In the genomic region with DNA sequence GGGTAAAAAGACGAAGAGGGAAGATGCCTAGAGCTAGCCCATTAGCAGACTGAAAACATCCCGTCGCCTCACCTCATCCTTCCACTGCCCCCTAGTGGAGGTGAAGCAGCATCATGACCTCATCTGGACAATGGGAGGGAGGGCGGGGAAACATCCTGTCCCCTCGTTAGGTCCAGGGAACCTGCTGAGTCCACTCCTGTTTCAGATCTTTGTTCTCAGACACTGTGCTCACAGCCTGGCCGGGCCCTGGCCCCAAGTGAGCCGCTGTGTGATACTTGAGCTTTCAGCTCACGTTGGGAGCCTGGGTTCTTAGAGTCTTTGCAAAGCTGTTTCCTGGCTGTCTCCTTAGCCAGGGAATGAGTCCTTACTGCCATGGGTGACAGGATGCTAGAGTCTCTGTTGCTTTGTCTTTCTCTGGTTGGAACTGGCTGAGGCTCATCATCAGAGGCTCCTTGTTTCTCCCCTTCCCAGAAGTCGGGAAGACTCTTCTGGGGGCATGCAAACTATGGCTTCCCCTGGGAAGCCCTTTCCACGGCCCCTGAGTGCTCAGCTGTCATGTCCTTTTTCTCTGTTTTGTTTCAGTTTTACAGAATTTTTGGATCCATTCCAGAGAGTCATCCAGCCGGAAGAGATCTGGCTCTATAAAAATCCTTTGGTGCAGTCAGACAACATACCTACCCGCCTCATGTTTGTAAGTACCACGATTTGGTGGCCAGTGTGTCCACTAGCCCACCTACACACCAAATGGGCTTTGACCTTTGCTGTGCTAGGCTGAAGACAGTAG, we compare ENCODE assay signal across 10 mouse cellular contexts. TPM values are rescaled to one million over a fixed set of nuclear protein-coding genes. Genes with fewer than 3 reads are reported as not detected.
DNase-seq lines count a peak whose midpoint lies in the region; ATAC-seq and TF ChIP-seq lines count a peak whose summit lies in the region.
"Had no signal": no experiment of that assay in that cellular context is flagged by ENCODE, and none has a peak within 500 bp of the region (broad histone marks: within the 10 kb centered on the region; RNA-seq: fewer than 3 reads in every experiment).

No protein-coding gene starts in this region.

- peaks cover 6% of the 10 kb centered on the region for H3K4me1 ChIP-seq in hindbrain, embryonic 10.5 days (replicated peaks)
- peaks cover 8% of the 10 kb centered on the region; the same call in 1 of the 2 replicates for H3K4me1 ChIP-seq in hindbrain, embryonic 13.5 days (replicated peaks)
- H3K4me1 ChIP-seq in embryonic fibroblast, embryonic 13.5 days (ENCODE audit: control insufficient read depth, insufficient read depth, low read length), result 0 out of 2 replicates have a peak, but pooled peaks cover 3% of the 10 kb centered on the region

- no peaks in the 10 kb centered on the region for H3K9me3 ChIP-seq in hindbrain, embryonic 10.5 days
- no peaks in the 10 kb centered on the region for H3K9me3 ChIP-seq in hindbrain, embryonic 13.5 days
- H3K9me3 ChIP-seq: limb, embryonic 12.5 days; stomach, embryonic 15.5 days had no signal

- peak; percentile 53 for DNase-seq in hindbrain, embryonic 10.5 days (ENCODE audit: low spot score)
- peak; percentile 11 for DNase-seq in WW6 (ENCODE audit: low read depth, low spot score)
- DNase-seq in kidney, postnatal 10 days, result peak; percentile 10
- peak; percentile 80 for DNase-seq in retina, postnatal 1 day
- DNase-seq in spleen, adult 18-20 months, result no peak
- DNase-seq in right cerebral cortex, postnatal 14 days, result no peak

- peak overlapping the region; percentile 28; the same call in 1 of the 2 replicates for H3K4me3 ChIP-seq in hindbrain, embryonic 10.5 days
- no peak overlapping the region for H3K4me3 ChIP-seq in hindbrain, embryonic 13.5 days
- H3K4me3 ChIP-seq in embryonic fibroblast, embryonic 13.5 days (ENCODE audit: insufficient read depth, low read length), result no peak overlapping the region
- H3K4me3 ChIP-seq: limb, embryonic 12.5 days; stomach, embryonic 15.5 days had no signal

- no peak overlapping the region for H3K9ac ChIP-seq in hindbrain, embryonic 13.5 days
- H3K9ac ChIP-seq: limb, embryonic 12.5 days; stomach, embryonic 15.5 days had no signal

- 32% methylated on average over 13 of the region's 13 CpGs for whole genome bisulfite sequencing in hindbrain, embryonic 10.5 days
- WGBS in hindbrain, embryonic 13.5 days, result 25% methylated on average over 13 of the region's 13 CpGs

- TF ChIP-seq CTCF in embryonic fibroblast, embryonic 13.5 days (IDR thresholded peaks at IDR 0.05; ENCODE audit: borderline replicate concordance, insufficient read depth, low read length), result peak; percentile 85; the same call in 1 of the 2 replicates

- H3K36me3 ChIP-seq in hindbrain, embryonic 10.5 days, result no peaks in the 10 kb centered on the region
- H3K36me3 ChIP-seq in hindbrain, embryonic 13.5 days, result no peaks in the 10 kb centered on the region
- H3K36me3 ChIP-seq: limb, embryonic 12.5 days; stomach, embryonic 15.5 days had no signal

- peak overlapping the region; percentile 84 for H3K27ac ChIP-seq in hindbrain, embryonic 10.5 days
- no peak overlapping the region for H3K27ac ChIP-seq in hindbrain, embryonic 13.5 days
- H3K27ac ChIP-seq in embryonic fibroblast, embryonic 13.5 days (ENCODE audit: insufficient read depth, low read length), result no peak overlapping the region
- H3K27ac ChIP-seq: limb, embryonic 12.5 days; stomach, embryonic 15.5 days had no signal

- no peak for ATAC-seq in hindbrain, embryonic 13.5 days (ENCODE audit: low FRiP score)

- TF ChIP-seq POLR2A in embryonic fibroblast, embryonic 13.5 days (IDR thresholded peaks at IDR 0.05; ENCODE audit: low read depth, low read length), result no peak

- no peak overlapping the region for H3K4me2 ChIP-seq in hindbrain, embryonic 13.5 days
- H3K4me2 ChIP-seq: limb, embryonic 12.5 days; stomach, embryonic 15.5 days had no signal

- no peaks in the 10 kb centered on the region for H3K27me3 ChIP-seq in hindbrain, embryonic 10.5 days (ENCODE audit: insufficient read depth, poor library complexity, severe bottlenecking)
- H3K27me3 ChIP-seq in hindbrain, embryonic 13.5 days, result no peaks in the 10 kb centered on the region
- H3K27me3 ChIP-seq: limb, embryonic 12.5 days; stomach, embryonic 15.5 days had no signal

RNA-seq across cellular contexts. Expression of a gene that starts 50.4 kb away (rescaled TPM):
- 1.4 and 1.6 TPM in 2 replicates for polyA plus RNA-seq in hindbrain, embryonic 10.5 days (2016; fragmentation: Nextera tagmentation; extraction: Ambion mirVana)
- 7.5 and 9.3 TPM in 2 replicates for polyA plus RNA-seq in hindbrain, embryonic 13.5 days (2015; fragmentation: Nextera tagmentation; extraction: Ambion mirVana)
- polyA plus RNA-seq in embryonic fibroblast, embryonic 13.5 days (2011; ENCODE audit: insufficient read length, low read depth, missing spikeins), result not detected in 2 replicates

Comparison
In these comparisons a context has a peak if more than half of its experiments do, and no peak if none do; other contexts are left out.
1. DNase-seq: peak in hindbrain, embryonic 10.5 days (single experiment), WW6 (single experiment), kidney, postnatal 10 days (single experiment) and retina, postnatal 1 day (single experiment); none in spleen, adult 18-20 months (0 of 2) and right cerebral cortex, postnatal 14 days (single experiment).